Mouse (Mus musculus) neural tube, embryonic 13.5 days (tissue): ENCODE results near the gene Gata2. TPM values are rescaled to one million over a fixed set of nuclear protein-coding genes. Genes with fewer than 3 reads are reported as not detected.

ENCODE experiments used
- ATAC-seq: fragments of 200-750 bp; cut with Nextera tagmentation; 2 replicates; pipeline ENCODE4 v1.8.0; 2017; ENCODE audit warnings: low read depth, mild to moderate bottlenecking, moderate TSS enrichment, moderate library complexity
- H3K27ac ChIP-seq: fragments of 300-500 bp; sonication (generic); replicated peaks from 2 replicates; pipeline ENCODE4 v1.5.1; 2015; ENCODE audit warnings: moderate library complexity, mild to moderate bottlenecking, inconsistent platforms
- H3K27me3 ChIP-seq: fragments of 300-500 bp; sonication (generic); 2 replicates; pipeline ENCODE4 v1.6.1; 2015; ENCODE audit warnings: mild to moderate bottlenecking, inconsistent platforms
- H3K36me3 ChIP-seq: fragments of 300-500 bp; sonication (generic); 2 replicates; pipeline ENCODE4 v1.6.1; 2015; ENCODE audit warnings: mild to moderate bottlenecking, inconsistent platforms
- H3K4me1 ChIP-seq: fragments of 300-500 bp; sonication (generic); replicated peaks from 2 replicates; pipeline ENCODE4 v1.6.1; 2015; ENCODE audit warnings: inconsistent platforms
- H3K4me2 ChIP-seq: fragments of 300-500 bp; sonication (generic); 2 replicates; pipeline ENCODE4 v1.6.1; 2015; ENCODE audit warnings: inconsistent platforms, mild to moderate bottlenecking, moderate library complexity
- H3K4me3 ChIP-seq: fragments of 300-500 bp; sonication (generic); 2 replicates; pipeline ENCODE4 v1.5.1; 2015; ENCODE audit warnings: mild to moderate bottlenecking, inconsistent platforms
- H3K9ac ChIP-seq: fragments of 300-500 bp; sonication (generic); 2 replicates; pipeline ENCODE4 v1.6.1; 2015; ENCODE audit warnings: moderate library complexity, mild to moderate bottlenecking, inconsistent platforms
- H3K9me3 ChIP-seq: fragments of 300-500 bp; sonication (generic); 2 replicates; pipeline ENCODE4 v1.6.1; 2016; ENCODE audit warnings: inconsistent platforms
- WGBS: fragments of 180-500 bp; shearing (Covaris S2); methylation state at CpG from one replicate; pipeline ENCODE4 v1.1.7; 2015; 5-methylcytosine and 5-hydroxymethylcytosine counted together
- polyA plus RNA-seq: library from polyadenylated mRNA; unstranded; fragments of >200 nt; fragmentation: Nextera tagmentation; extraction: Ambion mirVana; gene quantifications from 2 replicates; pipeline ENCODE4 v1.2.1, GENCODE M21; 2015

Gene Gata2
- polyA plus RNA-seq, 1 experiment from 2014 or later: 6.8 TPM

GRCm38 (mm10) chr6:88196733-88197312, 3.1 kb downstream of the Gata2 start:
- 0 out of 2 replicates have a peak overlapping the region, but pooled peaks have one; percentile 8 for H3K9ac ChIP-seq
- no peaks in the 10 kb centered on the region for H3K9me3 ChIP-seq

GRCm38 (mm10) chr6:88197313-88198069, 3.8 kb downstream of the Gata2 start:
- H3K9me3 ChIP-seq: no peaks in the 10 kb centered on the region
- peak overlapping the region; percentile 56 for H3K4me2 ChIP-seq
- no peak overlapping the region for H3K27ac ChIP-seq
- H3K36me3 ChIP-seq: no peaks in the 10 kb centered on the region
- no peak for ATAC-seq
- peaks cover 100% of the 10 kb centered on the region for H3K27me3 ChIP-seq
- H3K4me1 ChIP-seq: peaks cover 47% of the 10 kb centered on the region
- 0 out of 2 replicates have a peak overlapping the region, but pooled peaks have one; percentile 8 for H3K9ac ChIP-seq
- 1% methylated on average over 38 of the region's 39 CpGs for WGBS
- peak overlapping the region; percentile 36 for H3K4me3 ChIP-seq

More at GRCm38 (mm10) chr6:88196733-88197312, 3.1 kb downstream of the Gata2 start:
- Histone ChIP-seq H3K4me1 (peaks cover 47% of the 10 kb centered on the region), H3K4me3 (peak overlapping the region; percentile 30), H3K27me3 (peaks cover 100% of the 10 kb centered on the region), H3K27ac (no peak overlapping the region), H3K36me3 (no peaks in the 10 kb centered on the region), H3K4me2 (peak overlapping the region; percentile 50)
- no peak for ATAC-seq
- WGBS: under 1% methylated on average over 40 of the region's 44 CpGs

- Histone ChIP-seq H3K27ac (no peak overlapping the region), H3K4me1 (peaks cover 47% of the 10 kb centered on the region), H3K4me3 (peak overlapping the region; percentile 36), H3K27me3 (peaks cover 100% of the 10 kb centered on the region), H3K36me3 (no peaks in the 10 kb centered on the region), H3K9me3 (no peaks in the 10 kb centered on the region), H3K9ac (0 out of 2 replicates have a peak overlapping the region, but pooled peaks have one; percentile 22), H3K4me2 (peak overlapping the region; percentile 56)
- under 1% methylated on average over 60 of the region's 62 CpGs for WGBS
- no peak for ATAC-seq
Observed at GRCm38 (mm10) chr6:88198070-88198940, 4.6 kb downstream of the Gata2 start.

GRCm38 (mm10) chr6:88199001-88199717, 5.5 kb downstream of the Gata2 start:
- H3K27ac ChIP-seq: no peak overlapping the region
- 1% methylated on average over 39 of the region's 39 CpGs for WGBS
- peak overlapping the region; percentile 56 for H3K4me2 ChIP-seq
- H3K9me3 ChIP-seq: no peaks in the 10 kb centered on the region
- peak overlapping the region; percentile 36 for H3K4me3 ChIP-seq
- peaks cover 100% of the 10 kb centered on the region for H3K27me3 ChIP-seq
- H3K36me3 ChIP-seq: no peaks in the 10 kb centered on the region
- H3K9ac ChIP-seq: 0 out of 2 replicates have a peak overlapping the region, but pooled peaks have one; percentile 22
- peaks cover 38% of the 10 kb centered on the region for H3K4me1 ChIP-seq
- ATAC-seq: no peak

- Histone ChIP-seq H3K4me2 (peak overlapping the region; percentile 56), H3K36me3 (no peaks in the 10 kb centered on the region), H3K27me3 (peaks cover 100% of the 10 kb centered on the region), H3K4me3 (peak overlapping the region; percentile 36), H3K9me3 (no peaks in the 10 kb centered on the region), H3K9ac (no peak overlapping the region), H3K4me1 (peaks cover 36% of the 10 kb centered on the region), H3K27ac (no peak overlapping the region)
- ATAC-seq: no peak
- 2% methylated on average over 50 of the region's 50 CpGs for WGBS
Observed at GRCm38 (mm10) chr6:88199718-88200692, 6.3 kb downstream of the Gata2 start.

- peak overlapping the region; percentile 36; the same call in 1 of the 2 replicates for H3K4me3 ChIP-seq
Observed at GRCm38 (mm10) chr6:88200693-88201609, 7.3 kb downstream of the Gata2 start.

GRCm38 (mm10) chr6:88201926-88202700, 8.4 kb downstream of the Gata2 start:
- Histone ChIP-seq H3K27me3 (peaks cover 100% of the 10 kb centered on the region), H3K36me3 (no peaks in the 10 kb centered on the region), H3K4me3 (no peak overlapping the region), H3K9me3 (no peaks in the 10 kb centered on the region), H3K4me2 (0 out of 2 replicates have a peak overlapping the region, but pooled peaks have one; percentile 2), H3K9ac (no peak overlapping the region), H3K27ac (0 out of 2 replicates have a peak overlapping the region, but pooled peaks have one; percentile 18), H3K4me1 (peaks cover 26% of the 10 kb centered on the region)
- ATAC-seq: no peak
- WGBS: 4% methylated on average over 15 of the region's 15 CpGs

More at GRCm38 (mm10) chr6:88200693-88201609, 7.3 kb downstream of the Gata2 start:
- Histone ChIP-seq H3K4me1 (peaks cover 36% of the 10 kb centered on the region), H3K27me3 (peaks cover 100% of the 10 kb centered on the region), H3K4me2 (peak overlapping the region; percentile 56), H3K9me3 (no peaks in the 10 kb centered on the region), H3K9ac (no peak overlapping the region), H3K27ac (no peak overlapping the region), H3K36me3 (no peaks in the 10 kb centered on the region)
- no peak for ATAC-seq
- WGBS: 5% methylated on average over 20 of the region's 20 CpGs

GRCm38 (mm10) chr6:88202921-88203690, 9.4 kb downstream of the Gata2 start:
- peaks cover 16% of the 10 kb centered on the region for H3K4me1 ChIP-seq
- H3K36me3 ChIP-seq: no peaks in the 10 kb centered on the region
- WGBS: 2% methylated on average over 24 of the region's 24 CpGs
- ATAC-seq: no peak
- H3K4me2 ChIP-seq: no peak overlapping the region
- no peak overlapping the region for H3K9ac ChIP-seq
- H3K27ac ChIP-seq: no peak overlapping the region
- no peak overlapping the region for H3K4me3 ChIP-seq
- no peaks in the 10 kb centered on the region for H3K9me3 ChIP-seq
- peaks cover 100% of the 10 kb centered on the region for H3K27me3 ChIP-seq
